Mouse (Mus musculus): ENCODE measurements at regions not wholly inside any gene's neighbourhood (a gene's known extent, or its start where the extent isn't known, plus 50 kb on each side); places are given as distances from the start of the nearest gene placed in this dataset.

DNA sequence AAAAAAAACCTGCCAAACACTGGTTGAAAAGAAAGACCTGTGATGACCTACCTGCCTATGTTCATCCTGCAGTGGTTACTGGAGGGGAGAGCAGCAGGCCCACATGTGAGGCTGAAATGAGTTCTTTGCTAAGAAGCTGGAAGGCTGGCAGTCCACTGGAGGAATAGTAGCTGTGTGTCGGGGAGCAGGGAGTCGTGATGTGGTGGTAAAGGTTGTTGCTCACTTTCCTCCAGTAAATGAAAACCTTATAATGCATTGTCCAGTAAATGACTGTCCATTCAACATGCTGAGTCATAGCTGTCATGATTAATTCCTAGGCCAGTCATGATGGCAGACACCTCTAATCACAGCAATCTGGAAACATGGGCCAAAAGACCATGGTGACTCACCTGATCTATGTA is 169.9 kb upstream of the Frmd6 start:
- no peak for TF ChIP-seq CTCF (IDR thresholded peaks at IDR 0.05)
- no peak for TF ChIP-seq EP300 (IDR thresholded peaks at IDR 0.05)
